Mouse (Mus musculus): ENCODE measurements around the gene Amh.
"Not testable (repeated sequence)": the region's sequence is repeated elsewhere in the genome, so short reads cannot be mapped to it uniquely, and the experiment has no call there.

Amh gene

DNA sequence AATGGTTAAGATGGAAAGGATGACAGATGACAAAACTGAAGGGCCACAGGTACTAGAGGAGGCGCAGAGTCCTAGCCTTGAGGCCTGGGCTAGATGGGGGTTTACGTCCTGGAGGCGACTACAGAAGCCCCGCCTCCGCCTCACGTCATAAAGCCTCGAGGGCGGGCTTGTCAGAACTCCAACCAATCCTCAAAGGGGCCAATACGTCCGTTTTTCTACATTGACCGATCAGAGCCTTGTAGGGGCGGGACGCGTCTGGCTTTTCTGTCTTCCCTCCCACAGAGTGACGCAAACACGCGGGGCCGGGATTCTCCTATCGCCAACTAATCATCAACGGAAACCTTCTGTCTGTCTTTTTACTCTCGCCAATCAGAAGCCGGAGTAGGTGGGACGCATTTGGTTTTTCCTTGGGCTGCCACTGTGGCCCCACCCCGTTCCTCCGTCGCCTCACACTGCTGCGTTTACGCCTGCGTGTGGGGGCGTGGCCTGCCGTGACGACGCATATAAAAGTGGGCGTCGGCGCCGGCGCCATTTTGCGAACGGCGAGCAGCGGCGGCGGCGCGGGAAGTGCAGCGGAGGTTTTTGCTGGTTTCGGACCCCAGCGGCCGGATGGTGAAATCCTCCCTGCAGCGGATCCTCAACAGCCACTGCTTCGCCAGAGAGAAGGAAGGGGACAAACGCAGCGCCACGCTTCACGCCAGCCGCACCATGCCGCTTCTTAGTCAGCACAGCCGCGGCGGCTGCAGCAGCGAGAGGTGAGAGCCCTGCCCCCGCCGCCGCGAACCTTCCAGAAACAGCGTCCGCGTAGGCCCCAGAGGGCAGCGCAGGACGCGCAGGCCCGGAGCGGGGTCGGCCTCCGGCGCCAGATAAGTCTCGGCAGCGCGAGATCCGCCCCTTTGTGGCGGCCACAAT, 21.4 kb downstream of the Amh start, which contains the start of gene Oaz1:
Oaz1 (plus strand) TSS at position 506 of the 912 bp plus-strand sequence.
- intact Hi-C loops (cut with DNase I), result no loop called here

DNA sequence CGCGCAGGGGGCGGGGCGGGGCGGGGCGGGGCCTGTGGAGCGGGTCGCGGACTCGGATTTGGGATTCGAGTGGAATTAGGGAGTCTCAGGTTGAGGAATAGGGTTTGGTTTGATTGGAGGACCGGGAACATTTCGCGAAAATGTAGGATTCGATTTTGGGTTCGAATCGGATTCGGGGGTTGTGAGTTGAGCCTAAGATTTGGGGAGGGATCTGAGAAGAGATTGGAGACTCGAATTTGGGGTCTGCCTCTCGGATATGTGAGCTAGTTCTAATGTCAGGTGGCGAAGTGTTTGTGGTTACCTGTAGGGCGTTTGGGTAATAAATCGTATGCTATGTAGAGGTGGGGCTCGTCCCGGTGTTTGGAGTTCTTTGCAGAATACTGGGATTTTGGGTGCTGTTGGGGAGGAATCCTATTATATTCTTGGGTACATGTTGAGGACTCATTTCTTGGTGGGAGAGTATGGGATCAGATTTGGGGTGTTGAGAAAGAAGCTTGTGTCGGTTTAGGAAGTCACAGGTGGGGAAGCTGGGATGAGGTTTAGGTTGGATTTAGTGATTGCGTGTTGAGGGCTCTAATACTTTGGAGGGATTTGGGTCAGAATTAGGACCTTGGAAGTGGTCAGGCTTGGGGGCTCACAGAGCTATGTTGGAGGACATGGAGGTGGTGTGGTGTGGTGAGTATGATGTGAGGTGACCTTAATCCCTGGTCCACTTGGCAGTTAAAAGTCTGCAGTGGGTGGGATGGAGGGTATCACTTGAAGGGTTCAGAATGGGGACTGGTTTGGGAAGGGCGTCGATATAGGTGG, 22.2 kb downstream of the Amh start:
- intact Hi-C loops (cut with DNase I), result no loop called here

- intact Hi-C loops (cut with DNase I), result no loop called here
These were observed 22.9 kb downstream of the Amh start for GRCm38 (mm10) chr10:80827870-80828420.

DNA sequence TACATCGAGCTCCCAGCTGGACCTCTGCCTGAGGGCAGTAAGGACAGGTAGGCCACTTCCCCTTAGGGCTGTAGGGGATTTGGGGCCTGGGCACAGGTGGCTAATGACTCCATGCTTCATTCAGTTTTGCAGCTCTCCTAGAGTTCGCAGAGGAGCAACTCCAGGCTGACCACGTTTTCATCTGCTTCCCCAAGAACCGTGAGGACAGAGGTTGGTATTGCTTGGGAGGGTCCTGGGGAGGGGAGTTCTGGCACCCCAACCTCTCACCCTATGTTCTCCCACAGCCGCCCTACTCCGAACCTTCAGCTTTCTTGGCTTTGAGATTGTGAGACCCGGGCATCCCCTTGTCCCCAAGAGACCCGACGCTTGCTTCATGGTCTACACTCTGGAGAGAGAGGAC, 23.5 kb downstream of the Amh start:
- intact Hi-C loops (cut with DNase I), result not testable (repeated sequence)

- intact Hi-C loops (cut with DNase I), result no loop called here
These were observed 24.6 kb downstream of the Amh start for GRCm38 (mm10) chr10:80829359-80830278.

DNA sequence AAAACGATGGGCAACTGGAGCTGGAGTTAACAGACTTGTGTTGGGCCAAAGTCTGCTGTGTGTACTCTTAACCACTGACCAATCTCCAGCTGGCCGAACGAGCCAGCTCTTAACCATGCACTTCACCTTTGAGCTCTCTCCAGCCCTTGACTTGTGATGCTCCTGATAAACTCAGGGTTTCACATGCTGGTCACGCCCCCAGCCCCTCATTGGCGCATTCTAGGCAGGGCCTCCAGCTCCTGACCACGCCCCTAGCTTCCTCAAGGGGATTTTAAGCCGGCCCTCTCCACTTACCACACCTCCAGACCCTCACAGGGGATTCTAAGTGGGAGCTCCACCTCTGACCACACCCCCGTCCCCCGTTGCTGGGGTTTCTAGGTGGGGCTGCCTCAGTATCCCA, 26.1 kb downstream of the Amh start:
- intact Hi-C loops (cut with DNase I), result no loop called here

- intact Hi-C loops (cut with DNase I), result no loop called here
These were observed 27.8 kb downstream of the Amh start for GRCm38 (mm10) chr10:80832818-80833217.

- intact Hi-C loops (cut with DNase I), result no loop called here
These were observed 30.6 kb downstream of the Amh start for GRCm38 (mm10) chr10:80835617-80836016.

DNA sequence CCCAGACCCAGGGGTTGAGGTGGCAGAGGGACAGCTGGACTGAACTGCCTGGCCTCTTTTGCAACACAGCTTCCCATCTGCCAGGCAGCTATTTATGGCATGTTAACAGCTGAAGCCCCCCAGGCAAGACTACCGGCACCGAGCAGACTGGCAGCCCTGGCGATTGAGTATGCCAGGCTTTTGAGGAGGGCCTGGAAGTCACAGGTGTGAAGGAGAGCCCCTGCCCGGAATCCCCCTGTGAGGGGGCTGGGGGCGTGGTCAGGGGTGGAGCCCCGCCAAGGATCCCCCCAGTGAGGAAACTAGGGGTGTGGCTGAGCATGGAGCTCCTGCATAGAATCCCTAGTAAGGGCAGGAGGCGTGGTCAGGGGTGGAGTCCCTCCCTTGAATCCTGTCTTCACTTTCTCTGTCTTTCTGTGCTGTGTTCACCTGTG, 31.9 kb downstream of the Amh start:
- intact Hi-C loops (cut with DNase I), result no loop called here

DNA sequence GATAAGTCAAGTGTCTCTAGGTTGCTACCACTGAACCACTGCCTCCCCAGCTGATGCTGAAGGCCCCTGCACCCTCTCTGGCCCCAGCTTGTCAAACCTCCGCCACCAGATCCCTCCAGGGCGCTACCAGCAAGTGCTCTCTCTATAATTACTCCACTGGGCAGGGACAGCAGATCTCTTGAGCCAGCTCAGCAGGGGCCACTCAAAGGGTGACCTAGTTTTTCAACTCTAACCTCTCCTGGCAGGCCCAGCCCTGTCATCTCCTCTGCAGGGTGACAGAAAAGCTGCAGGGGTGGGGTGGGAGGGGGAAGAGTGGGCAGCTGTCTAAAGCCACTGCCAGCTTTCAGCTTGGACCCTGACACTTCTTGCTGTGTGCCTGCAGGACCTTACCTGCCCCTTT, 32.8 kb downstream of the Amh start:
- intact Hi-C loops (cut with DNase I), result no loop called here

DNA sequence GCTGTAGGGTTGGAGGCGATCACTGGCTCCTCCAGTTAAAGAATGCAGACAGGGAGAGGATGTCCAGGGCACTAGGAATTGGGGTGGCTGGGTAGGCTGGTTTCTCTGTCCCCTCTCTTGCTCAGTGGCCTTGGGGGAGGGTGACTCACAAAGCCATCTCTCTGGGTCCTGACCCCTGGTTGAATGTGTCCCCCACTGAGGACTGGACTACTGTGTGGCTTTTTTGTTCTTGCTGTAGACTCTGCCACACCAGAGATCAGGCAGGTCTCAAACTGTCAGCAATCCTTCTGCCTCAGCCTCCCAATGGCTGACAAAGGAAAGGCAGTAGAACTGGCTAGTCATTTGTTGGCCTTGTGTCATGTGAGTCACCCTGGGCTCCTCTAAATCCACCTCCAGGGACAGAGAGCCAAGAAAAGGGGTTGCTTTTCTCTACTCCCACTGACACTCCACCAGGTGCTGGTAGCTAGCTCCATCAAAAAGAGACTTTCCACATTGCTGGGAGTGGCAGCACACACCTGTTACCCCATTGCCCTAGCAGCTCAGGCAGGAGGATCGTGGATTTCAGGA, 33.4 kb downstream of the Amh start:
- intact Hi-C loops (cut with DNase I), result no loop called here

DNA sequence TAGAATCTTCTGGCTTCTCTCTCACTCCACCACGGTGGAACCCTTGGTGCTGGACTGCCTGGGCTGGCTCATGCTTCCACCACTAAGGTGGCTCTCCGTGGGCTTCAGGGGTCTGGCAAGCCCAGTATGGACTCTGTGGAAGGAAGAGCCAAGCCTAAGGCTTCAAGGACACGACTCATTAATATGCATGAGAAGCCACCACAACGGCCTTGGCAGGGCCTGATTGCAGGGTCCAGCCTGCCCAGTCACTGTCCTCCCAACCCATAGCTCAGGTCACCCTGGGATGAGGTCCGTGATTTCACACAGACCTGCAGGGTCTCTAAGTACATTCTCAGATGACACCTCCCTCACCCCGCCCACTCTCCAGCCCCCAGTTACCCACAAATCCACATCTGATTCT, 34.8 kb downstream of the Amh start:
- intact Hi-C loops (cut with DNase I), result no loop called here

- intact Hi-C loops (cut with DNase I), result no loop called here
These were observed 36.6 kb downstream of the Amh start for GRCm38 (mm10) chr10:80841685-80842084.

DNA sequence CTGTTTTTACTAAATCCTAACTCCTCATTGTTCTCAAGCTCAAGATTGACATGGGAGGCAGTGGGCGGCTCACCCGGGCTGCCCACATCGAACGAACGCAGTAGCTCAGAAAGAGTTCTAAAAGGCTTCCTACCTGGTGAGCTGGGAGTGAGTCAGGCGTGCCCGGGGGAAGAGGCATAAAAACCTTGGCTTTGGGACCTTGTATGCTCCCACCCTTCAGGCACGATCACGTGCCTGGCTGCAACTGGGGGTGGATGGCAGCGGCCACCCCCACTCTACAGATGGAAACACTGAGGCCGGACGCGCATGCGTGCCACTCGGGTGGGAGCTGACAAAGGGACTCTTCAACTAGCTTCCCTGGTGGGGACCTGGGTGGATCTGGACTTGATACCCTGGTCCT, 37.3 kb downstream of the Amh start:
- intact Hi-C loops (cut with DNase I), result no loop called here

DNA sequence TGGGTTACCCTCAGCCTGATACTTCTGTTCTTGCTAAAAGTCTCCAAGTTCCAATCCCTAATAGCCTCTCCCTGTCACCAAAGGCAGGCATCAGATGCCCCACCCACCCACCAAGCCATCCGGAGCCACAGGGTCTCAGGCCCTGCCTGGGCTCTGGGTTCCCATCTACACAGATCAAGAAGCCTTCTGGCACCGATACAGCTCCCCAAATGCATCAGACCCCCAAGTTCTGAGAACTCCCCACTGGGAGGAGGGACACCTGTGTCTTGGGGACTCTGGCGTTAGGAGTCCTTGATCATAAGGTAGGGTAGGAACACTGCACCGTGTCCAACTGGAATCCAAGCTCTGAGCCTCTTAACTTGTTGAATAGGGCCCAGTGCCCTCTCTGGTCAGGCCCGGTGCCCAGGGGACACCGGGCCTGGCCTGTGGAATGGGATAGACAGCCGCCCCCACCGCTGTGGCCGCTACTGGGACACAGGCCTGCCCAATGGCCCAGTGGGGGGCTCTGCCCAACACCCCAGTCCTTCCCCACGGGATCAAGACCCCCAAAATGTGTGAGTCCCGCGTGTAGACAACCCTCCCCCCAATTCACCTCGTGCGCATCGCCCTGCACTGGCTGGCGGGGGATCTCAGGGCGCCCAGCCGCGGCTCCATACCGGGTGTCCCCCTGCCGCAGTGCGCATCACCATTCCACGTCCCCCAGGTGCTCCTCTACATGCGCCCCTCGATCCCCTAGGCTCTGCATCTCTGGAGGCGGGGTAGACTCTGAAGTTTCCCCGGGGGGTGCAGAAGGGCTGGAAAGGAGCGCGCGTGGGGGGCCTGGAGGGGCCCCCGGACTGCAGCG, 38.3 kb downstream of the Amh start:
- intact Hi-C loops (cut with DNase I), result no loop called here

- intact Hi-C loops (cut with DNase I), result no loop called here
These were observed 39.0 kb downstream of the Amh start, which contains the start of gene Lingo3 for GRCm38 (mm10) chr10:80843931-80844547. Gene Lingo3 (minus strand): TSS chr10:80844039.

DNA sequence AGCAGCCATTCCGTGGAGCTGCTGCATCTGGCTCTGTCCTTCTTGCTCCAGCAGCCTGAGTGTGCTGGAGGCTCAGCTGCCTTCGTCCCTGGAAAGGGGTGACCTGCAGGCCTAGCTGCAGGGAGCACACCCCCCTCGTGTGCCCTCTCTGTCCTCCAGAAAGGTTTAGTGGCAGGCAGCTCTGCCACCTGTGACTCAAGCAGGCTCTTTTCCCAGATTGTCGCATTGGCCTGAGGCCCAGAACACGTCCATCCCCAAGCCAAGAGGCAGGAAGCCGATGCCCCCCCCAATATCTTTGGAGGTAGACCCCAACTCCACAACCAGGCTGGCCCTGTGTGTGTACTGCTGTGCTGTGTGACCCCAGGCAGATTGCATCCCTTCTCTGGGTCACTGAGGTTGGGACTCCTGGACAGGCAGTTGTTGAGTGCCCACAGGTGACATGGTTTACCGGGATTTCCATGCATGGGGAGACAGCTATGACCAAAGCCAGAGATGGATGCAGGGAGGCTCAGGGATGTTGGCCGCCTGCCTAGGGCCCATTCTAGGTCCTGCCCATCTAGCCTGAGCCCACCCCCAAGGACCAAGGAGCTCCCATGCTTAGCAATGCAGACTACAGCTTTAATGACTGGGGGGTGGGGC, 40.1 kb downstream of the Amh start:
- intact Hi-C loops (cut with DNase I), result no loop called here

GRCm38 (mm10) chr10:80845732-80846131, 40.7 kb downstream of the Amh start:
- intact Hi-C loops (cut with DNase I), result no loop called here

DNA sequence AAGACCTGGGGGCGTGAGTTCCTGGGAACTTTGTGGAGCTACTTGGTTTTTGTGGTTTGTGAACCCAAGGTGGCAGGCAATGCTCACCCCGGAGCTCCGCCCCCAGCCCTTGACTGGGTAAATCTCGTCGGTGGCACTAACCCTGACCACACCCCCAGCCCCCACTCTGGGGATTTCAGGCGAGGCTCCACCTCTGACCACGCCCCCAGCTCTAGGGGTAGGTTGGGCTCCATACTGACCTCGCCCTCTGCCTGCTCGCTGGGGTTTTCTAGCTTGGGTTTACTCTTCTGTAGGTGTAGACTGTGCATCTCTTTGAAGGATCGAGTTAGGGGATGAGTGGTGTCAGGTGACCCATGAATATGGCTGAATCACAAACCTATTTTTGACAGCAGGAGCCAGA, 43.5 kb downstream of the Amh start:
- intact Hi-C loops (cut with DNase I), result no loop called here
